Mouse (Mus musculus): ENCODE data around the gene Zp3. TPM values are rescaled to one million over a fixed set of nuclear protein-coding genes. Genes with fewer than 3 reads are reported as not detected.

Gene Zp3
- polyA plus RNA-seq, 1 experiment from 2014 or later = 0.06 TPM

DNA sequence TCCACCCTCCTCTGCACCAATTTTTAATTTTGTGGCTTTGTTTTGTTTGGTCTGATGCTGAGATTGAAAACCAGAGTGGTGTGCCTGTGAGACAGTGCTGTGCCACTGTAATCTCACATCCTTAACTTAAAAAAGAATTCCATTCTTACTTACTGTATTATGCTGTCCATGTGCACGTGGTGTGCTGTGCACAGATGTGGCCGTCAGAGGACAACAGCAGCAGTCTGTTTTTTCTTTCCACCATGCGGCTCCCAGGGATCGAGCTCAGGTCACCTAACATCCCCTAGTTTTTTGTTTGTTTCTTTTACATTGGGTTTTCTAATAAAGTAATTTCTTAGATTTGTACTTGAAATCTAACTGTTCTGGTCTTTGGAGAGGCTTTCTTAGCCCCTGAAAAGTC lies 24.6 kb downstream of the Zp3 start:
- Histone ChIP-seq H3K27ac (ENCODE audit: low read length) (no peak overlapping the region), H3K27me3 (ENCODE audit: control insufficient read depth, insufficient read depth, low read depth, low read length) (no peaks in the 10 kb centered on the region), H3K4me3 (ENCODE audit: low read depth, low read length) (no peak overlapping the region), H3K4me1 (ENCODE audit: control insufficient read depth, low read depth, low read length) (no peaks in the 10 kb centered on the region), H3K4me2 (ENCODE audit: low read depth, low read length) (no peak overlapping the region), H3K9me3 (replicated peaks; ENCODE audit: control insufficient read depth, low read length) (no peaks in the 10 kb centered on the region), H3K36me3 (ENCODE audit: control insufficient read depth, insufficient read depth) (no peaks in the 10 kb centered on the region), H3K9ac (ENCODE audit: low read depth, low read length) (no peak overlapping the region)
- no peak for ATAC-seq (ENCODE audit: low read depth)
- WGBS (ENCODE audit: insufficient replicate concordance) = 70% methylated on average over 4 of the region's 4 CpGs

DNA sequence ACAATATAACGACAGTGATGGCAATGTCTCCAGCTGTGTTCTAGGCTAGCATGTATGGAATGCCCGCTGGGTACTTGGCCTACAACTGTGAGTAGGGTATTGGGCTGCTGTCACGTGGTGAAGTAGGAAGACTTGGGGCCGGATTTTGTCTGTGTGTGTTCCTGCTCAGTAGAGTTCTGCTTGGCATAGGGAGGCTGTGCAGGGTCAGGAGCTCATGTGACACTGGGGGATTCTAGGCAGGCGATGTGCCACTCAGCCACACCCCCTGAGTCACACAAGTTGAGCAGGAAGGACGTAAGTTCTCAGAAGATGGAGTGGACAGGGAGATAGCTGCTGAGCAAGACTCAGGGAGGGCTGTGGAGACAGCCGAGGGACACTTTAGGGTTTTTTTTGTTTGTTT lies 27.8 kb downstream of the Zp3 start:
- H3K4me2 ChIP-seq (ENCODE audit: low read depth, low read length) = no peak overlapping the region
- no peak overlapping the region for H3K9ac ChIP-seq (ENCODE audit: low read depth, low read length)
- H3K9me3 ChIP-seq (replicated peaks; ENCODE audit: control insufficient read depth, low read length) = no peaks in the 10 kb centered on the region
- ATAC-seq (ENCODE audit: low read depth) = no peak
- H3K4me1 ChIP-seq (ENCODE audit: control insufficient read depth, low read depth, low read length) = no peaks in the 10 kb centered on the region
- H3K36me3 ChIP-seq (ENCODE audit: control insufficient read depth, insufficient read depth) = 0 out of 2 replicates have a peak, but pooled peaks cover 4% of the 10 kb centered on the region
- no peaks in the 10 kb centered on the region for H3K27me3 ChIP-seq (ENCODE audit: control insufficient read depth, insufficient read depth, low read depth, low read length)
- H3K27ac ChIP-seq (ENCODE audit: low read length) = no peak overlapping the region
- 59% methylated on average over 7 of the region's 7 CpGs for WGBS (ENCODE audit: insufficient replicate concordance)
- no peak overlapping the region for H3K4me3 ChIP-seq (ENCODE audit: low read depth, low read length)

DNA sequence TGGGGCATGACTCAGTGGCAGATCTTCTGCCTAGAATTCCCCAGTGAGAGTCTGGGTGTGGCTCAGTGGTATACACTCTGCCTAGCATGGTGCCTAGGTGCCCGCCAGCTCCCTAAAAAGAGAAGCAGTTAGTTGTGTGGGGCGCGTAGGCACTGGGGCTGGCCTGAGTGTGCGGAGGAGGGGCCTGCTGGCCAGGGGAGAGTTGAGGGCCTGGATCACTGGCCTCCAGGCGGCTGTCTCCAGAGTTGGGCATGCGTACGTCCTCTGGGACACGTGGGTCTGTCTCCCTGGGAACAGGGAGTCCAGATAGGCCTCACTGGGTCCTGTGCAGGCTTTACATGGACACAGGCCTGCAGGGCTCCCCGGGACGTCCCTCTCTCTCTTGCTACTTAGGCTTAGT lies 35.0 kb downstream of the Zp3 start:
- no peak for ATAC-seq (ENCODE audit: low read depth)
- Histone ChIP-seq H3K4me3 (ENCODE audit: low read depth, low read length) (no peak overlapping the region), H3K4me2 (ENCODE audit: low read depth, low read length) (no peak overlapping the region), H3K36me3 (ENCODE audit: control insufficient read depth, insufficient read depth) (peaks cover 4% of the 10 kb centered on the region; the same call in 1 of the 2 replicates), H3K9ac (ENCODE audit: low read depth, low read length) (no peak overlapping the region), H3K4me1 (ENCODE audit: control insufficient read depth, low read depth, low read length) (peaks cover 2% of the 10 kb centered on the region), H3K27me3 (ENCODE audit: control insufficient read depth, insufficient read depth, low read depth, low read length) (no peaks in the 10 kb centered on the region), H3K27ac (ENCODE audit: low read length) (no peak overlapping the region), H3K9me3 (replicated peaks; ENCODE audit: control insufficient read depth, low read length) (no peaks in the 10 kb centered on the region)
- 77% methylated on average over 10 of the region's 10 CpGs for WGBS (ENCODE audit: insufficient replicate concordance)

GRCm38 (mm10) chr5:136015586-136015985 lies 35.7 kb downstream of the Zp3 start:
- no peak overlapping the region for H3K9ac ChIP-seq (ENCODE audit: low read depth, low read length)
- no peak overlapping the region for H3K4me3 ChIP-seq (ENCODE audit: low read depth, low read length)
- H3K4me2 ChIP-seq (ENCODE audit: low read depth, low read length) = no peak overlapping the region
- ATAC-seq (ENCODE audit: low read depth) = no peak
- H3K36me3 ChIP-seq (ENCODE audit: control insufficient read depth, insufficient read depth) = peaks cover 4% of the 10 kb centered on the region; the same call in 1 of the 2 replicates
- no peaks in the 10 kb centered on the region for H3K9me3 ChIP-seq (replicated peaks; ENCODE audit: control insufficient read depth, low read length)
- WGBS (ENCODE audit: insufficient replicate concordance) = 69% methylated on average over 10 of the region's 10 CpGs
- peaks cover 4% of the 10 kb centered on the region for H3K4me1 ChIP-seq (ENCODE audit: control insufficient read depth, low read depth, low read length)
- no peak overlapping the region for H3K27ac ChIP-seq (ENCODE audit: low read length)
- H3K27me3 ChIP-seq (ENCODE audit: control insufficient read depth, insufficient read depth, low read depth, low read length) = no peaks in the 10 kb centered on the region

DNA sequence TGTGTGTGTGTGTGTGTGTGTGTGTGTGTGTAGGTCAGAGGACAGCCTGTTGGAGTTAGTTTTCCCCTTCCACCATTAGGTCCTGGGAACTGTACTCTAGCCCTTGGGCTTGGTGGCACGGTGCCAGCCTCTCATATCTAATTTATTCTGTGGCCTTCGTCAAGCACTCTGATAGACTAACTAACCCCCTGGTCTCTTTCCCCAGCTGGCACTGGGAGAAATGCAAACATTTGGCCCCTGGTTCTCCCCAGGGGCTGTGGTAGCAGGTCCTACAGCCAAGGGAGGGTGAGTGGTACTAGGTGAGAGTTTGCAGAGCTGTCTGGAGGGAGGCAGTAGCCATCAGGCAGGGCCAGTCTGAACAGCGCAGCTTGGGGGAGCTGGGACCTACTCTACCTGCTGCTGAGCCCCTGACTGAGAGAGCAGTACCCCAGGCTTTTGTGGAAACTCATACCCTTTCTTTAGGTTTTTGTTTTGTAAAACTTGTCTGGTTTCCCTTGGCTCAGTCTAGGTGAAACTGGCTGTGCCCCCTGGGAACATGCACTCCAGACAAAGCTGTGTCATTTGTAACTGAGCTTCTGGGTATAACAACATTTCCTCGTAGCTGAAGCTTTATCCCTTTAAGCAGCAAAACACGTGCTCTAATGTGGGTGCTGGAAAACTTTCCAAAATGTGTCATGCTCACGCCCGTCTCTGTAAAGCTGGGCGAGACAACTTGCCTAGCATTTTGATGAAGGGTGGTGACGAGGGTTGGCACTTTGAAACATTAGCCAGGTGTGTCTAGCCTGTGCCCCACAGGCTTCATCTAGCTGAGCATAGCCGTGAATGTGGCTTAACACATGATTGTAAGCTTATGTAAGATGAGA lies 36.3 kb downstream of the Zp3 start:
- H3K9ac ChIP-seq (ENCODE audit: low read depth, low read length) = no peak overlapping the region
- peaks cover 4% of the 10 kb centered on the region for H3K4me1 ChIP-seq (ENCODE audit: control insufficient read depth, low read depth, low read length)
- ATAC-seq (ENCODE audit: low read depth) = no peak
- H3K4me3 ChIP-seq (ENCODE audit: low read depth, low read length) = no peak overlapping the region
- WGBS (ENCODE audit: insufficient replicate concordance) = 72% methylated on average over 10 of the region's 10 CpGs
- no peak overlapping the region for H3K4me2 ChIP-seq (ENCODE audit: low read depth, low read length)
- H3K36me3 ChIP-seq (ENCODE audit: control insufficient read depth, insufficient read depth) = peaks cover 4% of the 10 kb centered on the region; the same call in 1 of the 2 replicates
- H3K9me3 ChIP-seq (replicated peaks; ENCODE audit: control insufficient read depth, low read length) = no peaks in the 10 kb centered on the region
- H3K27ac ChIP-seq (ENCODE audit: low read length) = no peak overlapping the region
- no peaks in the 10 kb centered on the region for H3K27me3 ChIP-seq (ENCODE audit: control insufficient read depth, insufficient read depth, low read depth, low read length)

DNA sequence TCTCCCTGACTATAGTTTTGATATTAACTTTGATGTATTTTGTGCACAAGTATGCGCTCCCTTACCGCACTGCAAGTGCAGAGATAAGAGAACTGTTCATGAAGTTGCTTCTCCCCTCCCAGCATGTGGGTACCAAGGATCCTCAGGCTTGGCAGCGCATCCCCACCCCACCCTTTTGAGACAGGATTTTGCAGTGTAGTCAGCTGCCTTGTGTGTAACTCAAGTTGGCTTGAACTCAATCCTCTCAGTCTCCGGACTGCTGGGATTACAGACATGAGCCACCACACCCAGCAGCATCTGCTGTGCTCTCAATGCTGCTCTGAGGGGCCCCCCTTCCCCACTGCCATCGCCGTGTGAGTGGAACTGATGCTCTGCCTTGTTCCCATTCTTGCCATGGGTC lies 37.4 kb downstream of the Zp3 start:
- Histone ChIP-seq H3K36me3 (ENCODE audit: control insufficient read depth, insufficient read depth) (peaks cover 4% of the 10 kb centered on the region; the same call in 1 of the 2 replicates), H3K4me2 (ENCODE audit: low read depth, low read length) (no peak overlapping the region), H3K4me1 (ENCODE audit: control insufficient read depth, low read depth, low read length) (peaks cover 4% of the 10 kb centered on the region), H3K9me3 (replicated peaks; ENCODE audit: control insufficient read depth, low read length) (no peaks in the 10 kb centered on the region), H3K9ac (ENCODE audit: low read depth, low read length) (no peak overlapping the region), H3K27ac (ENCODE audit: low read length) (no peak overlapping the region), H3K4me3 (ENCODE audit: low read depth, low read length) (no peak overlapping the region), H3K27me3 (ENCODE audit: control insufficient read depth, insufficient read depth, low read depth, low read length) (no peaks in the 10 kb centered on the region)
- ATAC-seq (ENCODE audit: low read depth) = no peak
- 64% methylated on average over 6 of the region's 6 CpGs for WGBS (ENCODE audit: insufficient replicate concordance)

DNA sequence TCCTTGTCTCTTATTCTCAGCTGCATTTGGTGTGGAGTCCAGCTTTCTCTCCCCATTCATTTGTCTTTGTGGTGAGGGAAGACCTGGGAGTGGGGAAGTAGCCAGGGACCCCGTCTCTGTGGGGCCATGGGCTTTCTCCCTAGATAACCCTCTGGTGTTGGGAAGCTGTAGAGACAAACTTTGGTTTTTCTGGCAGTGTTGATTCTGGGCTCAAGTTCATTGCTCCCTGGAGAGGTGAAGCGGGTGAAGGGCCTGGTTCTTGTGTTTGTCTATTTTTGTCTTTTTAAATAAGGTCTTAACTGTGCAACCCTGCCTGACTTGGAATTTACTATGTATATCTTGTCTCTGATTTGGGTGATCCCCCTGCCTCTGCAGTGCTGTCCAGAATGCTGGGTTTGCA lies 38.8 kb downstream of the Zp3 start:
- no peak for ATAC-seq (ENCODE audit: low read depth)

DNA sequence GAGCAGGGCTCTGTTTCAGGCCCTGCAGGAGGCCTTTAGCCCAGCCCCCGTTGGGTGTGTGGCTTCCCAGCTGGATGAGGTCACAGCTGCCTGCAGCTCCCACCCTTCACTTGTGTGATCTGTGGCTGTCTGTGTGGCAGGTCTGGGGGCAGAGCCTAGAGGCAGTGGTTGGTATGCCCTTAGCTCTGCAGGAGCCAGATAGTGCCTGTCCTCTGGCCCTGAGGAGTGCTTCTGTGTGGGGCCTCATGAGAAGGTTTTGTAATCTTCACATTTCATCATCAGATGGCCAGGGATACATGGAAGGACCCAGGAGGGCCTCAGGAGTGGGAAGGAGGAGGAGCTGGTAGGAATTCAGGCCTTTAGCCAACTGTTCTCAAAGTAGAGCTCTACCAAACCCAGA lies 40.0 kb downstream of the Zp3 start:
- H3K27ac ChIP-seq (ENCODE audit: low read length) = no peak overlapping the region
- H3K4me3 ChIP-seq (ENCODE audit: low read depth, low read length) = no peak overlapping the region
- peak; percentile 32; the same call in 1 of the 2 replicates for ATAC-seq (ENCODE audit: low read depth)
- no peaks in the 10 kb centered on the region for H3K9me3 ChIP-seq (replicated peaks; ENCODE audit: control insufficient read depth, low read length)
- H3K9ac ChIP-seq (ENCODE audit: low read depth, low read length) = no peak overlapping the region
- 33% methylated on average over 1 of the region's 1 CpGs for WGBS (ENCODE audit: insufficient replicate concordance)
- H3K27me3 ChIP-seq (ENCODE audit: control insufficient read depth, insufficient read depth, low read depth, low read length) = no peaks in the 10 kb centered on the region
- no peak overlapping the region for H3K4me2 ChIP-seq (ENCODE audit: low read depth, low read length)
- peaks cover 4% of the 10 kb centered on the region for H3K4me1 ChIP-seq (ENCODE audit: control insufficient read depth, low read depth, low read length)
- H3K36me3 ChIP-seq (ENCODE audit: control insufficient read depth, insufficient read depth) = no peaks in the 10 kb centered on the region

More for the DNA sequence above, 38.8 kb downstream of the Zp3 start:
- no peaks in the 10 kb centered on the region for H3K9me3 ChIP-seq (replicated peaks; ENCODE audit: control insufficient read depth, low read length)
- no peaks in the 10 kb centered on the region; the same call in 1 of the 2 replicates for H3K36me3 ChIP-seq (ENCODE audit: control insufficient read depth, insufficient read depth)
- no peak overlapping the region for H3K27ac ChIP-seq (ENCODE audit: low read length)
- no peak overlapping the region for H3K4me3 ChIP-seq (ENCODE audit: low read depth, low read length)
- H3K4me1 ChIP-seq (ENCODE audit: control insufficient read depth, low read depth, low read length) = peaks cover 4% of the 10 kb centered on the region
- no peaks in the 10 kb centered on the region for H3K27me3 ChIP-seq (ENCODE audit: control insufficient read depth, insufficient read depth, low read depth, low read length)
- H3K9ac ChIP-seq (ENCODE audit: low read depth, low read length) = no peak overlapping the region
- no peak overlapping the region for H3K4me2 ChIP-seq (ENCODE audit: low read depth, low read length)
- 59% methylated on average over 2 of the region's 2 CpGs for WGBS (ENCODE audit: insufficient replicate concordance)

- H3K4me3 ChIP-seq (ENCODE audit: low read depth, low read length) = no peak overlapping the region
- no peak overlapping the region for H3K27ac ChIP-seq (ENCODE audit: low read length)
- H3K27me3 ChIP-seq (ENCODE audit: control insufficient read depth, insufficient read depth, low read depth, low read length) = no peaks in the 10 kb centered on the region
- H3K36me3 ChIP-seq (ENCODE audit: control insufficient read depth, insufficient read depth) = no peaks in the 10 kb centered on the region
- no peaks in the 10 kb centered on the region for H3K4me1 ChIP-seq (ENCODE audit: control insufficient read depth, low read depth, low read length)
- ATAC-seq (ENCODE audit: low read depth) = no peak
- no peak overlapping the region for H3K9ac ChIP-seq (ENCODE audit: low read depth, low read length)
- no peaks in the 10 kb centered on the region for H3K9me3 ChIP-seq (replicated peaks; ENCODE audit: control insufficient read depth, low read length)
- 59% methylated on average over 3 of the region's 3 CpGs for WGBS (ENCODE audit: insufficient replicate concordance)
- H3K4me2 ChIP-seq (ENCODE audit: low read depth, low read length) = no peak overlapping the region
These were observed 45.8 kb downstream of the Zp3 start for GRCm38 (mm10) chr5:136025712-136026111.

Data from liver, embryonic 16.5 days (tissue).